Mouse (Mus musculus) heart, adult 2 months (tissue): ENCODE measurements around the gene Kif5c. TPM values are rescaled to one million over a fixed set of nuclear protein-coding genes. Genes with fewer than 3 reads are reported as not detected.

Experiments used
- DNase-seq, 2 experiments: peaks; one replicate each; pipeline ENCODE4 v3.0.0; 2021
- H3K27ac ChIP-seq: fragments of 200-600 bp; 2 replicates; pipeline ENCODE4 v1.8.1; 2022
- H3K27me3 ChIP-seq: fragments of 200-500 bp; 2 replicates; pipeline ENCODE4 v1.6.1; 2012; ENCODE audit warnings: mild to moderate bottlenecking, low read length, inconsistent platforms, mixed read lengths; ENCODE audit not compliant: control insufficient read depth, insufficient read depth
- H3K36me3 ChIP-seq: fragments of 200-500 bp; 2 replicates; pipeline ENCODE4 v1.6.1; 2012; ENCODE audit warnings: low read length, inconsistent platforms; ENCODE audit not compliant: control insufficient read depth, insufficient read depth
- H3K4me1 ChIP-seq: fragments of 200-500 bp; 2 replicates; pipeline ENCODE4 v1.6.1; 2011; ENCODE audit warnings: low read length; ENCODE audit not compliant: control insufficient read depth, insufficient read depth
- H3K4me3 ChIP-seq: fragments of 200-600 bp; 2 replicates; pipeline ENCODE4 v1.8.1; 2022
- H3K79me2 ChIP-seq: fragments of 200-500 bp; replicated peaks from 2 replicates; pipeline ENCODE4 v1.6.1; 2012; ENCODE audit warnings: mild to moderate bottlenecking, inconsistent platforms, low read length, moderate library complexity, mixed read lengths; ENCODE audit not compliant: control insufficient read depth, insufficient read depth
- H3K9ac ChIP-seq: fragments of 200-500 bp; 2 replicates; pipeline ENCODE4 v1.6.1; 2012; ENCODE audit warnings: low read depth, mild to moderate bottlenecking, control low read depth, inconsistent platforms, low read length, mixed read lengths
- CTCF ChIP-seq: fragments of 200-600 bp; IDR thresholded peaks from 2 replicates; pipeline ENCODE4 v1.8.1; 2022; ENCODE audit warnings: antibody characterized with exemption, mild to moderate bottlenecking, moderate library complexity
- EP300 ChIP-seq: fragments of 200-500 bp; IDR thresholded peaks from 2 replicates; pipeline ENCODE4 v1.6.1; 2011; ENCODE audit warnings: low read depth, low read length, control low read depth; ENCODE audit not compliant: insufficient read depth
- POLR2A ChIP-seq: fragments of 200-500 bp; IDR thresholded peaks from 2 replicates; pipeline ENCODE4 v1.6.1; 2011; ENCODE audit warnings: mild to moderate bottlenecking, low read depth, low read length, control low read depth; ENCODE audit not compliant: insufficient read depth
- WGBS: fragments of 180-500 bp; shearing (Covaris S2); methylation state at CpG from one replicate; pipeline ENCODE4 v1.1.7; 2018; 5-methylcytosine and 5-hydroxymethylcytosine counted together
- intact Hi-C: fragments of 180-260 bp; cut with DNase I; formaldehyde crosslinking; loops from one replicate; pipeline ENCODE4 v1.15.1; 2025
- polyA plus RNA-seq: library from polyadenylated mRNA; depleted of rRNA; stranded (reverse); fragments of >200 nt; gene quantifications from 2 replicates; pipeline ENCODE4 v1.2.3, GENCODE M21; 2012
- total RNA-seq, 2 experiments: library from RNA; stranded (reverse); gene quantifications; 2 replicates each; pipeline ENCODE4 v1.2.3; 2021

Gene Kif5c
- total and polyA plus RNA-seq, 3 experiments = 0.52 to 0.82 (median 0.60) TPM

GRCm38 (mm10) chr2:49629181-49629580, 10.1 kb downstream of the Kif5c start:
- no peak for TF ChIP-seq EP300
- no peak for TF ChIP-seq CTCF
- no peak for TF ChIP-seq POLR2A
- Histone ChIP-seq H3K27me3 (no peaks in the 10 kb centered on the region), H3K9ac (no peak overlapping the region), H3K36me3 (no peaks in the 10 kb centered on the region), H3K4me3 (no peak overlapping the region), H3K4me1 (no peaks in the 10 kb centered on the region), H3K79me2 (no peaks in the 10 kb centered on the region), H3K27ac (no peak overlapping the region)
- intact Hi-C loops = no loop called here
- 88% methylated on average over 12 of the region's 12 CpGs for WGBS
- no peak for DNase-seq

- Histone ChIP-seq H3K4me1 (no peaks in the 10 kb centered on the region), H3K27ac (no peak overlapping the region), H3K27me3 (no peaks in the 10 kb centered on the region), H3K79me2 (no peaks in the 10 kb centered on the region), H3K36me3 (no peaks in the 10 kb centered on the region), H3K9ac (no peak overlapping the region), H3K4me3 (no peak overlapping the region)
- TF ChIP-seq EP300 (no peak), POLR2A (no peak), CTCF (no peak)
- intact Hi-C loops = no loop called here
- 79% methylated on average over 6 of the region's 6 CpGs for WGBS
- DNase-seq = peak in 1 of 2 experiments; percentile 17
These were observed 11.5 kb downstream of the Kif5c start for GRCm38 (mm10) chr2:49630636-49631035.

- Histone ChIP-seq H3K79me2 (no peaks in the 10 kb centered on the region), H3K27ac (no peak overlapping the region), H3K9ac (no peak overlapping the region), H3K36me3 (no peaks in the 10 kb centered on the region), H3K27me3 (no peaks in the 10 kb centered on the region), H3K4me1 (no peaks in the 10 kb centered on the region), H3K4me3 (no peak overlapping the region)
- WGBS = 80% methylated on average over 9 of the region's 9 CpGs
- intact Hi-C loops = no loop called here
- DNase-seq = no peak
- TF ChIP-seq POLR2A = no peak
These were observed 14.1 kb downstream of the Kif5c start for GRCm38 (mm10) chr2:49633231-49633630.

GRCm38 (mm10) chr2:49642761-49643160, 23.7 kb downstream of the Kif5c start:
- Histone ChIP-seq H3K79me2 (no peaks in the 10 kb centered on the region), H3K4me1 (no peaks in the 10 kb centered on the region), H3K9ac (no peak overlapping the region), H3K27me3 (no peaks in the 10 kb centered on the region), H3K27ac (no peak overlapping the region), H3K36me3 (no peaks in the 10 kb centered on the region), H3K4me3 (no peak overlapping the region)
- no peak for DNase-seq
- intact Hi-C loops = no loop called here
- WGBS = 75% methylated on average over 3 of the region's 3 CpGs
- TF ChIP-seq POLR2A = no peak
- TF ChIP-seq CTCF = no peak
- TF ChIP-seq EP300 = no peak

- DNase-seq = no peak
- no peak overlapping the region for H3K9ac ChIP-seq
- no peaks in the 10 kb centered on the region for H3K27me3 ChIP-seq
- H3K79me2 ChIP-seq = no peaks in the 10 kb centered on the region
- TF ChIP-seq POLR2A (no peak), EP300 (no peak), CTCF (no peak)
- WGBS = 73% methylated on average over 8 of the region's 8 CpGs
- intact Hi-C loops = no loop called here
- no peak overlapping the region for H3K4me3 ChIP-seq
- no peaks in the 10 kb centered on the region for H3K36me3 ChIP-seq
- no peak overlapping the region for H3K27ac ChIP-seq
- H3K4me1 ChIP-seq = no peaks in the 10 kb centered on the region; the same call in 1 of the 2 replicates
These were observed 24.7 kb downstream of the Kif5c start for GRCm38 (mm10) chr2:49643756-49644155.

- H3K36me3 ChIP-seq = no peaks in the 10 kb centered on the region
- H3K4me1 ChIP-seq = no peaks in the 10 kb centered on the region; the same call in 1 of the 2 replicates
- TF ChIP-seq CTCF (no peak), POLR2A (no peak), EP300 (no peak)
- DNase-seq = no peak
- no peak overlapping the region for H3K27ac ChIP-seq
- 90% methylated on average over 6 of the region's 6 CpGs for WGBS
- H3K9ac ChIP-seq = no peak overlapping the region
- intact Hi-C loops = no loop called here
- H3K27me3 ChIP-seq = no peaks in the 10 kb centered on the region
- no peak overlapping the region for H3K4me3 ChIP-seq
- H3K79me2 ChIP-seq = no peaks in the 10 kb centered on the region
These were observed 28.5 kb downstream of the Kif5c start for GRCm38 (mm10) chr2:49647591-49647990.
